Mouse (Mus musculus) CH12.LX (cell line): ENCODE results near the gene Arhgap4. TPM values are rescaled to one million over a fixed set of nuclear protein-coding genes. Genes with fewer than 3 reads are reported as not detected.

Source experiments
- DNase-seq: peaks from one replicate; pipeline ENCODE4 v3.0.0-alpha.2; 2013; ENCODE audit errors: extremely low read depth
- H3K27ac ChIP-seq: 2 replicates; pipeline ENCODE4 v1.5.1; 2012; ENCODE audit warnings: low read depth, mild to moderate bottlenecking, control low read depth, moderate library complexity; ENCODE audit not compliant: insufficient read depth
- H3K27me3 ChIP-seq: replicated peaks from 2 replicates; pipeline ENCODE3; 2012; ENCODE audit warnings: inconsistent platforms
- H3K36me3 ChIP-seq, 2 experiments: replicated peaks in 1 of 2; 2 replicates each; pipeline versions ENCODE3 to v1.6.1; 2012; ENCODE audit warnings: inconsistent platforms in 1 of 2, low read length in 1 of 2, mild to moderate bottlenecking in 1 of 2, mixed read lengths in 1 of 2, moderate library complexity in 1 of 2; ENCODE audit not compliant: control insufficient read depth in 1 of 2, insufficient read depth in 1 of 2
- H3K4me1 ChIP-seq, 2 experiments: 2 replicates each; pipeline ENCODE4 v1.6.1; 2012; ENCODE audit warnings: inconsistent platforms in 1 of 2, moderate library complexity in 1 of 2; ENCODE audit not compliant: insufficient read depth in 2 of 2, control insufficient read depth in 1 of 2
- H3K4me2 ChIP-seq: 2 replicates; pipeline ENCODE4 v1.6.1; 2012; ENCODE audit warnings: low read depth, mild to moderate bottlenecking, control low read depth; ENCODE audit not compliant: poor library complexity, insufficient read depth, severe bottlenecking
- H3K4me3 ChIP-seq, 3 experiments: fragments of 150-350 bp in 1 of 3; sonication (generic) in 1 of 3; replicated peaks in 1 of 3; 2 replicates each; pipeline versions ENCODE3 to v1.5.1; 2011 to 2012; ENCODE audit warnings: low read depth in 2 of 3, low read length in 2 of 3, mild to moderate bottlenecking in 2 of 3, moderate library complexity in 2 of 3, control low read depth in 1 of 3, improper control_type of control experiment in 1 of 3, inconsistent platforms in 1 of 3, mixed read lengths in 1 of 3; ENCODE audit not compliant: poor library complexity in 1 of 3
- H3K79me2 ChIP-seq: replicated peaks from 2 replicates; pipeline ENCODE4 v1.6.1; 2012; ENCODE audit warnings: mild to moderate bottlenecking, moderate library complexity; ENCODE audit not compliant: control insufficient read depth, poor library complexity, insufficient read depth, severe bottlenecking; ENCODE audit errors: extremely low read depth
- H3K9ac ChIP-seq: 2 replicates; pipeline ENCODE4 v1.6.1; 2012; ENCODE audit warnings: low read depth, mild to moderate bottlenecking, control low read depth, moderate library complexity; ENCODE audit not compliant: insufficient read depth
- H3K9me3 ChIP-seq: replicated peaks from 2 replicates; pipeline ENCODE3; 2012; ENCODE audit warnings: low read length, inconsistent platforms, mixed read lengths
- CHD1 ChIP-seq: IDR thresholded peaks from 2 replicates; pipeline ENCODE4 v1.6.1; 2012; ENCODE audit warnings: low read depth, low read length, improper control_type of control experiment, inconsistent platforms
- ELF1 ChIP-seq: IDR thresholded peaks from 2 replicates; pipeline ENCODE4 v1.6.1; 2014; ENCODE audit warnings: low read depth, mild to moderate bottlenecking, inconsistent platforms, low read length, improper control_type of control experiment
- EP300 ChIP-seq: IDR thresholded peaks from 2 replicates; pipeline ENCODE4 v1.6.1; 2011; ENCODE audit warnings: low read length, improper control_type of control experiment
- KAT2A ChIP-seq: IDR thresholded peaks from 2 replicates; pipeline ENCODE4 v1.6.1; 2012; ENCODE audit warnings: low read length, improper control_type of control experiment, inconsistent platforms; ENCODE audit not compliant: insufficient replicate concordance
- NRF1 ChIP-seq: IDR thresholded peaks from 2 replicates; pipeline ENCODE4 v1.6.1; 2014; ENCODE audit warnings: low read depth, mild to moderate bottlenecking, inconsistent platforms, low read length, improper control_type of control experiment, moderate library complexity
- RCOR1 ChIP-seq: conservative IDR thresholded peaks from 2 replicates; pipeline ENCODE4 v1.6.1; 2012; ENCODE audit warnings: low read depth, mild to moderate bottlenecking, inconsistent platforms, low read length, improper control_type of control experiment
- TBP ChIP-seq: conservative IDR thresholded peaks from 2 replicates; pipeline ENCODE4 v1.6.1; 2011; ENCODE audit warnings: low read depth, low read length, improper control_type of control experiment
- TCF12 ChIP-seq: IDR thresholded peaks from 2 replicates; pipeline ENCODE4 v1.6.1; 2014; ENCODE audit warnings: low read depth, mild to moderate bottlenecking, inconsistent platforms, low read length, improper control_type of control experiment
- dilution Hi-C: fragments of 300-500 bp; cut with MboI; formaldehyde crosslinking; loops from 2 replicates; pipeline ENCODE4 v1.14.3; 2020; ENCODE audit warnings: low sequenced_read_pairs; ENCODE audit not compliant: extremely low pct_unique_long_range_greater_than_20kb, extremely low pct_ligation_motif_present
- in situ Hi-C: fragments of 300-500 bp; cut with MboI; formaldehyde crosslinking; loops from 3 replicates; pipeline ENCODE4 v1.14.3; 2019; ENCODE audit warnings: low sequenced_read_pairs, low pct_ligation_motif_present, low pct_unique_long_range_greater_than_20kb, mixed read lengths
- polyA plus RNA-seq: library from polyadenylated mRNA; unstranded; fragments of >175 nt; gene quantifications from 2 replicates; pipeline ENCODE4 v1.2.1, GENCODE M21; 2012; ENCODE audit warnings: low read depth; ENCODE audit not compliant: insufficient read length
- total RNA-seq, 2 experiments: library from RNA; depleted of rRNA; stranded (reverse); fragments of 300-350 nt in 1 of 2; fragments of >200 nt in 1 of 2; gene quantifications; 2 replicates each; pipeline ENCODE4 v1.2.3; 2012 to 2014

The Arhgap4 gene
- total and polyA plus RNA-seq, 3 experiments = 10.9 to 24.1 (median 14.3) TPM

DNA sequence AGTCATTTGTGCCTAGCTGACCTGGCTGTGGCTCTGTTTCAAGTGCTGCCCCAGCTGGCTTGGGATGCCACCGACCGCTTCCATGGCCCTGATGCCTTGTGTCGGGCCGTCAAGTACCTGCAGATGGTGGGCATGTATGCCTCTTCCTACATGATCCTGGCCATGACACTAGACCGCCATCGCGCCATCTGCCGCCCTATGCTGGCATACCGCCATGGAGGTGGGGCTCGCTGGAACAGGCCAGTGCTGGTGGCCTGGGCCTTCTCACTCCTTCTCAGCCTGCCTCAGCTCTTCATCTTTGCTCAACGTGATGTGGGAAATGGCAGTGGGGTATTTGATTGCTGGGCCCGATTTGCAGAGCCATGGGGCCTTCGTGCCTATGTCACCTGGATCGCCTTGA lies 28.8 kb downstream of the Arhgap4 start:
- TF ChIP-seq EP300 = no peak
- TF ChIP-seq NRF1 = no peak
- TF ChIP-seq, all 38 proteins: peak for 0
- Histone ChIP-seq H3K9me3 (no peaks in the 10 kb centered on the region), H3K27me3 (no peaks in the 10 kb centered on the region), H3K9ac (no peak overlapping the region), H3K4me2 (no peak overlapping the region), H3K79me2 (no peaks in the 10 kb centered on the region), H3K4me3 (no peak overlapping the region), H3K36me3 (peaks cover 19 to 58% of the 10 kb centered on the region in 2 experiments), H3K27ac (no peak overlapping the region), H3K4me1 (no peaks in the 10 kb centered on the region; a peak in 1 of 4 replicates)
- DNase-seq = no peak
- in situ Hi-C loops = no loop called here
- dilution Hi-C loops = no loop called here

DNA sequence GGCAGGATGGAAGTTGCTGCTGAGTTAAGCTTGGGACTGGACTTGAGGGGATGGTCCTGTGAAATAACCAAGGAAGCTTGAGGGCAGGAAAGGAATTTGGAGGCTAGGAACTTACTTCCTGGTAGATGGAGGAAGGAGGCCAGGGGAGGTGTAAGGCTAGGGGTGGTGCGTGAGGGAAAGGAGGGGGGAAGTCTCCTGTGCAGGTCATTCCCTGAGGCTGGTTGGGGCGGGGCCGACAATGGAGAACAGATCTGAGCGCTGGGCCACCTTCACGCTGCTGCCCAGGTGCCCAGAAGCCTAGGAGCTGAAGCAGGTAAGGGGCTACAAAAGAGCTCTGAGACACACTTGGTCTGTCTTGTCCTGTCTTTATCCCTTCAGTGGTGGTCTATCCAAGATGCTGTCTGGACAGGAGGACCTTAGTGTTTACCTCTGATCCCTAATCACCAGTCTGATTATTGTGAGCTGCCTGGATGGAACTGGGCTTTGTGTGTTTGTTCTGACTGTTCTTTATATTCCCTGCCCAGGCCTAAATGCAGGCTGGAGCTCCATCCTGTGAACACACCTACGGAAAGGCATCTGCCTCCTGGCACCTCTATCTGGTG lies 30.0 kb downstream of the Arhgap4 start, which contains the start of gene Avpr2:
TSS of gene Avpr2 (plus strand) at position 552 of the 602 bp plus-strand sequence.
- Histone ChIP-seq H3K9me3 (no peaks in the 10 kb centered on the region), H3K9ac (no peak within 1 kb of the TSS), H3K4me3 (no peak within 1 kb of the TSS), H3K79me2 (no peaks in the 10 kb centered on the region), H3K4me1 (no peaks in the 10 kb centered on the region; a peak in 1 of 4 replicates), H3K27me3 (no peaks in the 10 kb centered on the region), H3K36me3 (peaks cover 19 to 46% of the 10 kb centered on the region in 2 experiments), H3K27ac (no peak within 1 kb of the TSS), H3K4me2 (no peak within 1 kb of the TSS)
- DNase-seq = no peak
- in situ Hi-C loops (no loop called here), dilution Hi-C loops (no loop called here)
- no peak for TF ChIP-seq TBP

DNA sequence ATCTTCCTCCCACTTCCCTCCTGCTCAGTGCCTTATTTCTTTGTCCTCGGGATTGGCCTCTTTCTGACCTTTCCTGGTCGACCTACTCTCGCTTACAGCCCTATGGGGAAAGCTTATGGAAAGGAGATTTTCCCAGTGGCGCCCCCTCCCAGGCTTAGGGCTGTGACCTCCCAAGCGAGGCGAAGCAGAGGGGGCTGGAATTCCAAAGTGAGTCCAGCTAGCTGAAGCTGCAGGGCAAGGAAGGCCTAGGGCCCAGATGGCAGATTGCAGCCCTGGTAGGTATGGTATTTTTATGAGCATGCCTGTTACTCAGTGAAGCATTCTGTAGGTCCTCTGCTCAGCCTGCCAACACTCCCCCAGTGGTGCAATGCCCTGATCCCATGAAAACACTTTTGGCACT lies 40.2 kb downstream of the Arhgap4 start:
- Histone ChIP-seq H3K79me2 (no peaks in the 10 kb centered on the region), H3K36me3 (no peaks in the 10 kb centered on the region), H3K9ac (no peak overlapping the region), H3K27me3 (no peaks in the 10 kb centered on the region), H3K9me3 (no peaks in the 10 kb centered on the region), H3K4me2 (no peak overlapping the region), H3K4me3 (no peak overlapping the region), H3K27ac (no peak overlapping the region), H3K4me1 (peaks cover 0 to 3% of the 10 kb centered on the region in 2 experiments; a peak in 2 of 4 replicates)
- dilution Hi-C loops (no loop called here), in situ Hi-C loops (no loop called here)
- TF ChIP-seq ELF1 (no peak), CHD1 (no peak), TCF12 (no peak), RCOR1 (no peak), KAT2A (no peak)
- DNase-seq = no peak
